Comparison of ENCODE assay signal across 11 mouse cellular contexts in the genomic region with DNA sequence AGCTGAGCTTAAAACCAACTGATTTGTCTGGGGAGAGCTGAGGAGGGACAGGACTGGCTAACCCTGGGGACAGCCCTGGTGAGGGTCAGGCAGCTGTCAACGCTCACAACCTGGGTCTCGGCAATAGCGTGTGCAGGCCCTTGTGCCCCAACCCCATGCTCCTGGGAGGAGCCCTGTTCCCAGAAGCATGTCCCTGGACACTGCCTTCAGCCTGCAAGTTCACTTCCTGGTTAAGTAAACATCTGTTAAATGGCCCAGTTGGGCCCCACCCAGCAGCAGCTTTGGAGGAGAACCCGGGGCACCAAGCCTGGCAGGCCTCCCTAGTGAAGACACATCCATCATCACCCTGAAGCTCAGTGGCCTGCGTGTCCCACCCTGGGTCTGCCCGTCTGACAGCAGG. TPM values are rescaled to one million over a fixed set of nuclear protein-coding genes. Genes with fewer than 3 reads are reported as not detected.
DNase-seq lines count a peak whose midpoint lies in the region; ATAC-seq lines count a peak whose summit lies in the region.
"Had no signal": no experiment of that assay in that cellular context is flagged by ENCODE, and none has a peak within 500 bp of the region (broad histone marks: within the 10 kb centered on the region; RNA-seq: fewer than 3 reads in every experiment).

No protein-coding gene starts in this region.

- WGBS in liver, embryonic 12.5 days (ENCODE audit: insufficient replicate concordance), result 61% methylated on average over 6 of the region's 6 CpGs
- 59% methylated on average over 6 of the region's 6 CpGs for WGBS in liver, embryonic 11.5 days
- 28% methylated on average over 6 of the region's 6 CpGs for WGBS in heart, embryonic 12.5 days
- WGBS in kidney, embryonic 15.5 days, result 21% methylated on average over 6 of the region's 6 CpGs
- 78% methylated on average over 6 of the region's 6 CpGs for WGBS in forebrain, embryonic 10.5 days

- no peak overlapping the region for H3K4me3 ChIP-seq in liver, embryonic 12.5 days
- H3K4me3 ChIP-seq in liver, embryonic 11.5 days (ENCODE audit: low read depth, low read length), result no peak overlapping the region
- no peak overlapping the region for H3K4me3 ChIP-seq in heart, embryonic 12.5 days
- H3K4me3 ChIP-seq in kidney, embryonic 15.5 days (replicated peaks), result no peak overlapping the region
- H3K4me3 ChIP-seq in forebrain, embryonic 10.5 days, result no peak overlapping the region

- ATAC-seq in liver, embryonic 12.5 days, result 0 out of 2 replicates have a peak, but pooled peaks have one; percentile 5
- no peak for ATAC-seq in liver, embryonic 11.5 days (replicated peaks; ENCODE audit: low FRiP score)
- 0 out of 2 replicates have a peak, but pooled peaks have one; percentile 13 for ATAC-seq in heart, embryonic 12.5 days (ENCODE audit: insufficient number of reproducible peaks, low FRiP score)
- ATAC-seq in kidney, embryonic 15.5 days (replicated peaks; ENCODE audit: low FRiP score), result peak; percentile 67; the same call in 1 of the 2 replicates
- no peak for ATAC-seq in granulocyte monocyte progenitor cell, adult 5-6 weeks (replicated peaks; ENCODE audit: poor library complexity, severe bottlenecking)
- ATAC-seq: forebrain, postnatal 0 days had no signal

- no peaks in the 10 kb centered on the region for H3K9me3 ChIP-seq in liver, embryonic 12.5 days (replicated peaks)
- no peaks in the 10 kb centered on the region for H3K9me3 ChIP-seq in liver, embryonic 11.5 days (ENCODE audit: control insufficient read depth, low read length)
- no peaks in the 10 kb centered on the region for H3K9me3 ChIP-seq in heart, embryonic 12.5 days (replicated peaks)
- no peaks in the 10 kb centered on the region for H3K9me3 ChIP-seq in kidney, embryonic 15.5 days (replicated peaks)
- H3K9me3 ChIP-seq in forebrain, embryonic 10.5 days, result no peaks in the 10 kb centered on the region

- H3K27ac ChIP-seq in liver, embryonic 12.5 days, result no peak overlapping the region
- H3K27ac ChIP-seq in liver, embryonic 11.5 days (ENCODE audit: low read depth, low read length), result no peak overlapping the region
- no peak overlapping the region for H3K27ac ChIP-seq in heart, embryonic 12.5 days (ENCODE audit: poor library complexity, severe bottlenecking)
- H3K27ac ChIP-seq in kidney, embryonic 15.5 days, result no peak overlapping the region
- H3K27ac ChIP-seq in forebrain, embryonic 10.5 days, result no peak overlapping the region

- peaks cover 11% of the 10 kb centered on the region; the same call in 1 of the 2 replicates for H3K27me3 ChIP-seq in liver, embryonic 12.5 days (replicated peaks)
- H3K27me3 ChIP-seq in liver, embryonic 11.5 days (replicated peaks; ENCODE audit: control insufficient read depth, insufficient read depth, low read length), result no peaks in the 10 kb centered on the region
- H3K27me3 ChIP-seq in heart, embryonic 12.5 days (replicated peaks), result no peaks in the 10 kb centered on the region
- no peaks in the 10 kb centered on the region for H3K27me3 ChIP-seq in kidney, embryonic 15.5 days
- H3K27me3 ChIP-seq in forebrain, embryonic 10.5 days (ENCODE audit: poor library complexity, severe bottlenecking), result no peaks in the 10 kb centered on the region

- H3K4me1 ChIP-seq in liver, embryonic 12.5 days, result no peaks in the 10 kb centered on the region
- no peaks in the 10 kb centered on the region; the same call in 1 of the 2 replicates for H3K4me1 ChIP-seq in liver, embryonic 11.5 days (replicated peaks; ENCODE audit: control insufficient read depth, insufficient read depth, low read length)
- peaks cover 26% of the 10 kb centered on the region for H3K4me1 ChIP-seq in heart, embryonic 12.5 days (replicated peaks)
- peaks cover 18% of the 10 kb centered on the region for H3K4me1 ChIP-seq in kidney, embryonic 15.5 days
- H3K4me1 ChIP-seq in forebrain, embryonic 10.5 days, result peaks cover 6% of the 10 kb centered on the region; the same call in 1 of the 2 replicates

- no peak overlapping the region for H3K4me2 ChIP-seq in liver, embryonic 12.5 days
- H3K4me2 ChIP-seq in liver, embryonic 11.5 days, result no peak overlapping the region
- H3K4me2 ChIP-seq in heart, embryonic 12.5 days, result no peak overlapping the region
- H3K4me2 ChIP-seq in kidney, embryonic 15.5 days, result no peak overlapping the region

- no peak for DNase-seq in liver, embryonic 11.5 days (ENCODE audit: low spot score)
- peak; percentile 88 for DNase-seq in lung, postnatal 25 days (ENCODE audit: low spot score)
- no peak for DNase-seq in forebrain, embryonic 10.5 days (ENCODE audit: extremely low spot score, low spot score)
- DNase-seq in spleen, postnatal 4 days (ENCODE audit: low spot score in 2 of 2), result no peak
- DNase-seq: forebrain, postnatal 0 days; layer of hippocampus, postnatal 36 days had no signal

- H3K36me3 ChIP-seq in liver, embryonic 12.5 days, result no peaks in the 10 kb centered on the region
- no peaks in the 10 kb centered on the region for H3K36me3 ChIP-seq in liver, embryonic 11.5 days (ENCODE audit: control insufficient read depth, insufficient read depth, low read length)
- H3K36me3 ChIP-seq in heart, embryonic 12.5 days, result no peaks in the 10 kb centered on the region
- H3K36me3 ChIP-seq in kidney, embryonic 15.5 days, result peaks cover 3% of the 10 kb centered on the region; the same call in 1 of the 2 replicates
- H3K36me3 ChIP-seq in forebrain, embryonic 10.5 days (replicated peaks), result no peaks in the 10 kb centered on the region

- no peak overlapping the region for H3K9ac ChIP-seq in liver, embryonic 12.5 days
- no peak overlapping the region for H3K9ac ChIP-seq in liver, embryonic 11.5 days (ENCODE audit: low read depth, low read length)
- H3K9ac ChIP-seq in heart, embryonic 12.5 days, result no peak overlapping the region
- H3K9ac ChIP-seq in kidney, embryonic 15.5 days, result no peak overlapping the region
- H3K9ac ChIP-seq: forebrain, postnatal 0 days had no signal

RNA-seq across cellular contexts. Expression of a gene that starts 56.0 kb away (rescaled TPM):
- polyA plus RNA-seq in liver, embryonic 12.5 days (2016; fragmentation: Nextera tagmentation; extraction: Ambion mirVana), result 5.9 and 6.0 TPM in 2 replicates
- 8.0 and 8.3 TPM in 2 replicates for polyA plus RNA-seq in liver, embryonic 11.5 days (2014; fragmentation: Nextera tagmentation; extraction: Ambion mirVana)
- polyA plus RNA-seq in heart, embryonic 12.5 days (2016; fragmentation: Nextera tagmentation; extraction: Ambion mirVana), result 16.0 and 19.0 TPM in 2 replicates
- polyA plus RNA-seq in kidney, embryonic 15.5 days (2015; fragmentation: Nextera tagmentation; extraction: Ambion mirVana), result 18.1 and 18.7 TPM in 2 replicates
- 5.5 and 6.5 TPM in 2 replicates for polyA plus RNA-seq in forebrain, embryonic 10.5 days (2016; fragmentation: Nextera tagmentation; extraction: Ambion mirVana)
- total RNA-seq in granulocyte monocyte progenitor cell, adult 5-6 weeks (2014; fragmentation: Nextera tagmentation), result 0.41 TPM in 1 of 2 replicates, not detected in the other
- total RNA-seq in granulocyte monocyte progenitor cell, adult 5-6 weeks (2017), result not detected in 2 replicates
- total RNA-seq: neutrophil, adult 5-6 weeks had no signal

RNA-seq across cellular contexts. Expression of a gene that starts 56.5 kb away (rescaled TPM):
- polyA plus RNA-seq in liver, embryonic 12.5 days (2016; fragmentation: Nextera tagmentation; extraction: Ambion mirVana), result 11.7 and 11.8 TPM in 2 replicates
- polyA plus RNA-seq in liver, embryonic 11.5 days (2014; fragmentation: Nextera tagmentation; extraction: Ambion mirVana), result 14.8 and 17.8 TPM in 2 replicates
- polyA plus RNA-seq in heart, embryonic 12.5 days (2016; fragmentation: Nextera tagmentation; extraction: Ambion mirVana), result 18.5 and 21.3 TPM in 2 replicates
- polyA plus RNA-seq in kidney, embryonic 15.5 days (2015; fragmentation: Nextera tagmentation; extraction: Ambion mirVana), result 18.8 and 19.8 TPM in 2 replicates
- 17.3 and 19.6 TPM in 2 replicates for polyA plus RNA-seq in forebrain, embryonic 10.5 days (2016; fragmentation: Nextera tagmentation; extraction: Ambion mirVana)
- 44.3 and 54.1 TPM in 2 replicates for total RNA-seq in granulocyte monocyte progenitor cell, adult 5-6 weeks (2014; fragmentation: Nextera tagmentation)
- 44.4 and 44.6 TPM in 2 replicates for total RNA-seq in granulocyte monocyte progenitor cell, adult 5-6 weeks (2017)

Comparison
In these comparisons a context has a peak if more than half of its experiments do, and no peak if none do; other contexts are left out.
1. ATAC-seq: peak in liver, embryonic 12.5 days (single experiment), heart, embryonic 12.5 days (single experiment) and kidney, embryonic 15.5 days (single experiment); none in liver, embryonic 11.5 days (single experiment) and granulocyte monocyte progenitor cell, adult 5-6 weeks (single experiment).